Mouse (Mus musculus) layer of hippocampus, adult 2 months (tissue): Measurements from ENCODE around the gene Sec22c. TPM values are rescaled to one million over a fixed set of nuclear protein-coding genes. Genes with fewer than 3 reads are reported as not detected.

Source experiments
- DNase-seq, 2 experiments: peaks; one replicate each; pipeline ENCODE4 v3.0.0; 2022; ENCODE audit warnings: low spot score in 2 of 2
- H3K27ac ChIP-seq: fragments of 200-600 bp; 2 replicates; pipeline ENCODE4 v1.8.1; 2022
- H3K4me3 ChIP-seq: fragments of 200-600 bp; 2 replicates; pipeline ENCODE4 v1.8.1; 2022; ENCODE audit warnings: mild to moderate bottlenecking
- CTCF ChIP-seq: fragments of 200-600 bp; conservative IDR thresholded peaks from 2 replicates; pipeline ENCODE4 v1.8.1; 2022; ENCODE audit warnings: antibody characterized with exemption, mild to moderate bottlenecking, moderate library complexity
- long read RNA-seq, 2 experiments: library from polyadenylated mRNA; stranded (forward); transcript quantifications; one replicate each; pipeline ENCODE4 v2.0.0; 2021; ENCODE audit warnings: borderline mapping rate in 2 of 2
- total RNA-seq, 2 experiments: library from RNA; stranded (reverse); gene quantifications; 2 replicates each; pipeline ENCODE4 v1.2.3; 2021

Gene Sec22c
- total RNA-seq = 10 to 100 TPM; 27.5 to 32.8 TPM
- long read RNA-seq, experiment 1, partial matches to known transcripts = 0 of 1 reads
- long read RNA-seq, experiment 1, other reads (novel, unspliced or antisense) = 1 of 1 reads
- long read RNA-seq, experiment 2, full-length matches to known transcripts = 2 of 4 reads
- long read RNA-seq, experiment 2, partial matches to known transcripts = 1 of 4 reads
- long read RNA-seq, experiment 2, other reads (novel, unspliced or antisense) = 1 of 4 reads

DNA sequence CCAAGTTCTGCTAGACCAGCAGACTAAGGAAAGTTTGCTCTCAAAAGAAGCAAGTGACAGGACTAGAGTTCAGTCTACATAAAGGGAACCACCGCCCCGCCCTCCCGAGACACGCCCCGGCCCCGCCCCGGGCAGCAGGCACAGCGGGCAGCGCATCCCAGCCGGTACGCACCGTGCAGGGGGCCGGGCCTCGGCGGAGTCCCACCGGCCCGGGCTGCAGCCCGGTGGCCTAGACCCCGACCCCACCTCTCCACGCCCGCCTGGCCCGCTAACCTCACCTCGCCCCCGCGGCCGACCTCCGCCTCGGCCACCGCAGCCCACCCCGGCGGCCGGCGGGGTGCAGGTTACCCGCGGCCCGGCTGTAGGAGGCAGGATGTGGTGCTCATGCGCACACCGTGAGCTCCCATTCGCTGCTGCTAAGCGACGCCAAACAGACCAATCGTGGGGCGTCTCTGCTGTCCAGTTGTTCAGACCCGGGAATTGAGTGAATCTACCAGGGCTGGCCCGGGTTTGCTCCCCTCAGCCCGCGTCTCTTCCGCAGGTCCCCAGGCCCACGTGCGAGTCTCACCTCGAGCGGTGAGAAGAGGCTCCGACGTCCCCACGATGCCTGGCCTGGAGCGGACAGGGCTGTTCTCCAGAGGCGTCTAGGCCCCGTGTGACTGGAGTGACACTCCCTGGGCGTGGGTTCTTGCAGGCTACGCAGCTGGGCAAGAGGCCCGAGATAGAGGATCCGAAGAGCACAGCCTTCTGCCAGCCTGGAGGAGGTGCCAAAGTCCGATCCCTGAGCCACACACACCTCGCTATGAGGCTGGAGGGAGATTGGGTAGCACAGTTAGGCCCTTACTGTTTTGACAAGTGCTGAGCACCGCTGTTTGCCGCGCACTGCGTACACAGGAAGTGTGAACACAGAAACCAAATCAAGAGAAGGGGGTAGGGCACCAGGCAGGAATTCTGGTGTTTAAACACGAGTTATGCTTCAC is at the start of gene Sec22c:
TSS of gene Sec22c (minus strand) at position 845 of the 980 bp plus-strand sequence.
- Histone ChIP-seq H3K4me3 (peak within 1 kb of the TSS; percentile 71), H3K27ac (peak within 1 kb of the TSS; percentile 89)
- peak; percentile 80 to 89 for DNase-seq
- TF ChIP-seq CTCF = no peak

DNA sequence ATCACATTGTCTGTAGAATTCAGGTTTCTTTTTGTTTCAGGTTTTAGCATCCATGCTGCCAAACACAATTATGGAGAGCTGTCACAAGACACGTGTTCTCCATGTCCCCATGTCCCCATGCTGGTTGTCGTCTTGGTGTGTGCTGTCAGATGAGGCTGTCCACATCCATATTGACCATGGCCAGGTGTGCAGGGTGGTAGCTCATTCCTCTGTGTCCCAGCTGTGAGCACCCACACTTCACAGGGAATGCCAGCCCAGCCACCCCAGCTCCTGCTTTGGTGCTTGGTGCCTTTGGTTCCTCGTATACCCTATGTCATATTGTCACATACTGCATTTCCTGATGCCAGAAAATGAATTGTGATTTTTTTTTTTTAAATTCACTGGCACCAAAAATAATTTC is 49.3 kb upstream of the Sec22c start:
- TF ChIP-seq CTCF = no peak
- H3K4me3 ChIP-seq = no peak overlapping the region
- no peak overlapping the region for H3K27ac ChIP-seq
- no peak for DNase-seq

DNA sequence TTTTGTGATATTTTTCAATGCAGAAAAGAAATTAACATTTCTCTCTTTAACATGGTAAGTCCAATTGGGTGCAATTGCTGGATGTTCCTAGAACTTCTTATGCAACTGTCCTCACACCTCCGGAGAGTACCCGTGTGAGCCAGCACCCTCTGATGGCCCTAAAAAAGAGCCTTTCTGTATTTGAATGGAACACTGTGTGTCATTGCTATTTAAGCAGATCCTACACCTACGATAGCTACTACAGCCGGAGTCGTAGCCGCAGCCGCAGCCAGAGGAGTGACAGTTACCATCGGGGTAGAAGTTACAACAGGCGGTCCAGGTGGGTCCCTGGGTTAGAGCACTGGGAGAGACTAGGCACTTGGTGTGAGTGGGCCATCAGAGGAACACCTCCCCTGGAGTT is 47.5 kb upstream of the Sec22c start:
- Histone ChIP-seq H3K27ac (peak overlapping the region; percentile 54; the same call in 1 of the 2 replicates), H3K4me3 (no peak overlapping the region)
- no peak for TF ChIP-seq CTCF
- no peak for DNase-seq

DNA sequence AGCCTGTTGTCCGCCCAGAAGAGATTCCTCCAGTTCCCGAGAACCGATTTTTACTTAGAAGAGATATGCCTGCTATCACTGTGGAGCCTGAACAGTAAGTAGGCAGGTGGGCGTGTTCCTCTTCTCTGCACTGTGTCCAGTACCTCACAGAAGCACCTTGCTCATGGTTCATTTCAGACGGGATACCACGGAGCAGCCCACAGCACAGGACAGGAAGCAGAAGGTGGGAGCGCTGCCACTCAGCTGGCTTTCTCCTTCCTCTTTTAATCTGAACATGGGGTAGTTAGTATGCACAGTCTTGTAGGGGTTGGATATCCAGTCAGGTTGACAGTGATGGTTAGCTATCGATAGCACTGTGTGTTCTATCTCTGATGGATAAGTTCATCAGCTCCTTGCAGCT is 38.8 kb upstream of the Sec22c start:
- no peak overlapping the region for H3K4me3 ChIP-seq
- H3K27ac ChIP-seq = no peak overlapping the region
- no peak for TF ChIP-seq CTCF
- DNase-seq = no peak

DNA sequence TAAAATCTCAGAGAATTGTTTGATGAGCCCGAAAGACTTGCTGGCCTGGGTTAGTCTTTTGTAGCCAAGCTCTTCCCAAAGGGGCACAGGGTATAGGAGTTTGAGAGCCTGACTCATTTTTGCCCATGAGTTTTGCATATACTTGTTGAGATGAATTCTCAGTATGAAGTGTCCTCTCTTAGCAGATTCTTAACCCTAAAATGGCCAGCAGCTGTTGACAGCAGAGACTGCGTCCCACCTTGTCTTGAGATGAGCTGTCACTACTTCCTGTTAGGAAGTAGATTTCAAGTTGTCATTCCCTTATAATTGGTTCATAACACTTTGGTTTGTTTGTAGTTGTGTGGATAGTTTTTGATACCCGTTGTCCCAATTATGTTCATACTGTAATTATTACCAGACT is 35.9 kb upstream of the Sec22c start:
- Histone ChIP-seq H3K4me3 (no peak overlapping the region), H3K27ac (no peak overlapping the region)
- DNase-seq = no peak
- no peak for TF ChIP-seq CTCF

- no peak for DNase-seq
- H3K27ac ChIP-seq = no peak overlapping the region
- no peak for TF ChIP-seq CTCF
- no peak overlapping the region for H3K4me3 ChIP-seq
Observed at GRCm38 (mm10) chr9:121740490-121740889, 35.2 kb upstream of the Sec22c start.

DNA sequence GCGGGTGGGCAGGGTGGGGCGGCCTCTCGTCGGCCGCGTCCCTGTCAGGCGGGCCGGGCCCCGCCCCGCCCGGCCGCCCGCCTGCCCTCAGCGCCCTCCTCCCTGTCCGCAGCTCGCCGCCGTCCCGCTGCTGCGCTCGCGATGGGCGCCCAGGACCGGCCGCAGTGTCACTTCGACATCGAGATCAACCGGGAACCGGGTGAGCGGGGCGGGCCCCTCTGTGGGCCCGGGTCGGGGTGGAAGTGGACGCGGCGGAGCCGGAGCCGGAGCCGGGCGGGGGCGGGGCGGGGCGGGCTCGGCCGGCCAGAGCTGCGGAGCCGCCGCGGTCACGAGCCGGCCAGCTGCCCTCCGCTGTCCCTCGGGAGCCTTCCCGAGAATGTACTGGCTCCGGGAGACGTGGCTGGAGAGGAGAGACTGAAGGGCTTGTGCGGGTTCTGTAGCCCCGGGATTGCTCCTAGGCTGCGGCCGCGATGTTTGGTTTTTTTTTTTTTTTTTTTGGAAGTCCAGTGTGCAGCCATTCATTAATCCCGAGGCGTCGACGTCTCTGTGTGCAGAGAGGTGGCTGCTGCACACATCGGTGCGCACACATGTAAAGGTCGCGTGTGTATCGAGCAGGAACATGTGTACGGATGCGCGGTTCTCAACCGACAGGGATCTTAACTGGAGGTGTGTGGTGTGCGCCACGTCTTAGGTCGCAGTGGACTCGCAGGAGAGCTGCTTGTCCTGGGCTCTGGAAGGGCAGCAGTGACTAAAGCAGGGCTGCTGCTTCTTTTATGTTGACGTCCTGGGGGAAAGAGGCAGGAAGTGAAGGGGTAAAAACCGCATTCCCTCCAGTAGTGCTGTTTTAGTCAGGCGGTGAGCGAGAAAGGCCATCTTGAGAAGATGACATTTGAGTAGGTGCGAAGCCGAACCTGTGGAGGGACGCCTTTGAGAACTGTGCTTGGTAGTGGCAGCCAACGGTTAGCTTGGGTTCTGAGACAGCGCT is 14.3 kb upstream of the Sec22c start:
- DNase-seq = no peak
- Histone ChIP-seq H3K27ac (peak overlapping the region; percentile 90), H3K4me3 (peak overlapping the region; percentile 70)
- TF ChIP-seq CTCF = 0 out of 2 replicates have a peak, but pooled peaks have one; percentile 2

DNA sequence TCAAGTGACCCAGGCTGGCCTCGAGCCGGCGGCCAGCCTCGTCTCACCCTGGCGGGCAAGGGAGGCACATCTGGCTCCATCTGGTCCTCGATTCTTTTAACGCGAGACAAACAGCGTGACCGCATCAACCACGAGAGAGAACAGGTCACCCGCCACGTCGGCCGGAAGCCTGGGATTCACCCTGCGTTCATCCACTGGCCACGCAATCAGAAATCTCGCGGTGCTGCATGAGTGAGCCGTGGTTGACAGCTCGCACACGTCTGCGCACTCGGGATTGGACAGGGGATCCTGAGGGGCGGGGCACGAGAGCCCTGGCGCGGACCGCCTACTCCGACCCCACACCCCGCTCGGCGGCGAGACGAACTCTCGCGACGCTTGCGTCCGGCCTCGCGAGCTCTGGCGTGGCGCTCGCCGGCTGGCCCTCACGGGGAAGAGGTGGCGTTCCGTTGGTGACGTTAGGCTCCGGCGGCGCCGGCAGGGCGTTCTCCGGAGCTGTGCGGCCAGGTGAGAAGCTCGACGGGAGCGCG is 13.6 kb upstream of the Sec22c start, which contains the start of gene Nktr:
TSS of gene Nktr (plus strand) at position 378 of the 527 bp plus-strand sequence.
- H3K27ac ChIP-seq = peak within 1 kb of the TSS; percentile 90
- peak; percentile 44 for TF ChIP-seq CTCF
- DNase-seq = peak; percentile 97 to 98
- peak within 1 kb of the TSS; percentile 70 for H3K4me3 ChIP-seq

- no peak for DNase-seq
- Histone ChIP-seq H3K27ac (peak overlapping the region; percentile 90), H3K4me3 (peak overlapping the region; percentile 64)
- TF ChIP-seq CTCF = peak; percentile 26; the same call in 1 of the 2 replicates
Observed at GRCm38 (mm10) chr9:121718070-121718705, 12.9 kb upstream of the Sec22c start.

GRCm38 (mm10) chr9:121717048-121717447 is 11.8 kb upstream of the Sec22c start:
- no peak for DNase-seq
- no peak overlapping the region for H3K27ac ChIP-seq
- no peak overlapping the region for H3K4me3 ChIP-seq
- no peak for TF ChIP-seq CTCF

DNA sequence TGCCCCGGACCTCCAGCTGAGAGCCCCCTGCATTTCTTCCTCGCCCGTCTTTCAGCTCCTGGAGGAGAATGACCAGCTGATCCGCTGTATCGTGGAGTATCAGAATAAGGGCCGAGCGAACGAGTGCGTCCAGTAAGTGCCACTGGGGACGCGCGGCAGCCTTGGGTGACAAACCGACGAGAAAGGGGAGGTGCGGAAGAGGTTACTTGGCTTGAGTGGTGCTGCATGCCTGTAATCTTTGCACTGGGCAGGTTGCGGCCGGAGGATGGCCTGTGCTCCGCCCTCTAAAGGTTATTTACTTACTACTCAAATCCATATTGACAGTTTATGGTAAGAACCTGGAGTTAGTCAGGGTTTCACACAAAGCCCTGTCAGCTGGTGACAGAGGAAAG is 5.3 kb upstream of the Sec22c start:
- peak overlapping the region; percentile 96 for H3K27ac ChIP-seq
- no peak; the same call in 1 of the 2 replicates for TF ChIP-seq CTCF
- H3K4me3 ChIP-seq = peak overlapping the region; percentile 83
- DNase-seq = no peak
